Mouse (Mus musculus) testis, adult 2 months (tissue): Measurements from ENCODE around the gene Cnot11.

Source experiments
- CTCF ChIP-seq: fragments of 200-500 bp; IDR thresholded peaks from 2 replicates; pipeline ENCODE4 v1.5.1; 2012; ENCODE audit warnings: low read depth, mild to moderate bottlenecking, inconsistent platforms, low read length, moderate library complexity; ENCODE audit not compliant: control insufficient read depth, insufficient read depth, insufficient replicate concordance
- POLR2A ChIP-seq: fragments of 200-500 bp; IDR thresholded peaks from 2 replicates; pipeline ENCODE4 v1.6.1; 2012; ENCODE audit warnings: low read depth, mild to moderate bottlenecking, inconsistent platforms, low read length, moderate library complexity; ENCODE audit not compliant: control insufficient read depth

DNA sequence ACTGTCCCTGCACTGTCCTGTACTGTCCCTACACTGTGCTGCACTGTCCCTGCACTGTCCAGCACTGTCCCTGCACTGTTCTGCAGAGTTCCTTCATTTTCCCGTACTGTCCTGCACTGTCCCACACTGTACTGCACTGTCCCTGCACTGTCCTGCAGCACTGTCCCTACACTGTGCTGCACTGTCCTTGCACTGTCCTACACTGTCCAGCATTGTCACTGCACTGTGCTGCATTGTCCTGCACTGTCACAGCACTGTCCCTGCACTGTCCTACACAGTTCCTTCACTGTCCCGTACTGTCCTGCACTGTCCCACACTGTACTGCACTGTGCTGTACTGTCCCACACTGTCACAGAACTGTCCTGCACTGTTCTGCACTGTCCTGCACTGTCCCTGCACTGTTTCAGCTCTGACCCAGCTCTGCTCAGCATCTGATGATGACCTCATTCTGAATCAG lies 35.3 kb upstream of the Cnot11 start:
- TF ChIP-seq POLR2A: no peak
- no peak for TF ChIP-seq CTCF
